Mouse (Mus musculus): ENCODE data around the gene Tex9.

- TF ChIP-seq CTCF (conservative IDR thresholded peaks at IDR 0.05; ENCODE audit: low read length), result no peak
- no peak for TF ChIP-seq NANOG (IDR thresholded peaks at IDR 0.05; ENCODE audit: borderline replicate concordance, low read length)
- no peak for TF ChIP-seq POU5F1 (IDR thresholded peaks at IDR 0.05; ENCODE audit: borderline replicate concordance, low read length)
These were observed 80.3 kb downstream of the Tex9 start for GRCm38 (mm10) chr9:72411746-72412145.

Measured in E14TG2a.4 (cell line).